Mouse (Mus musculus) bone marrow, adult 2 months (tissue): ENCODE data around the gene Six1. TPM values are rescaled to one million over a fixed set of nuclear protein-coding genes. Genes with fewer than 3 reads are reported as not detected.
"Not testable (repeated sequence)": the region's sequence is repeated elsewhere in the genome, so short reads cannot be mapped to it uniquely, and the experiment has no call there.

ENCODE experiments used
- H3K27ac ChIP-seq: fragments of 200-500 bp; 2 replicates; pipeline ENCODE4 v1.5.1; 2012; ENCODE audit warnings: low read depth, mild to moderate bottlenecking, control low read depth, inconsistent platforms, low read length; ENCODE audit not compliant: control insufficient read depth, poor library complexity, insufficient read depth
- H3K4me1 ChIP-seq: fragments of 200-500 bp; 2 replicates; pipeline ENCODE4 v1.6.1; 2011; ENCODE audit warnings: low read length; ENCODE audit not compliant: control insufficient read depth, insufficient read depth
- H3K4me3 ChIP-seq: fragments of 200-500 bp; replicated peaks from 2 replicates; pipeline ENCODE3; 2011; ENCODE audit warnings: mild to moderate bottlenecking, low read depth, low read length, control low read depth; ENCODE audit not compliant: control insufficient read depth
- CTCF ChIP-seq: fragments of 200-500 bp; IDR thresholded peaks from 2 replicates; pipeline ENCODE4 v1.5.1; 2011; ENCODE audit warnings: low read length, control low read depth; ENCODE audit not compliant: control insufficient read depth, insufficient read depth
- POLR2A ChIP-seq: fragments of 200-500 bp; IDR thresholded peaks from 2 replicates; pipeline ENCODE4 v1.6.1; 2011; ENCODE audit warnings: low read depth, mild to moderate bottlenecking, control low read depth, low read length, borderline replicate concordance; ENCODE audit not compliant: control insufficient read depth
- WGBS: fragments of 180-500 bp; shearing (Covaris S2); methylation state at CpG from one replicate; pipeline ENCODE4 v1.1.7; 2018; 5-methylcytosine and 5-hydroxymethylcytosine counted together
- polyA plus RNA-seq: library from polyadenylated mRNA; stranded (reverse); fragments of >200 nt; gene quantifications from 2 replicates; pipeline ENCODE4 v1.2.4, GENCODE M21; 2011; ENCODE audit warnings: low replicate concordance; ENCODE audit not compliant: missing spikeins, insufficient read depth, insufficient read length

Gene Six1
- polyA plus RNA-seq, 1 experiment = 2.7 TPM

GRCm38 (mm10) chr12:73012136-73012785, 41.4 kb downstream of the Six1 start:
- H3K4me3 ChIP-seq = no peak overlapping the region
- whole genome bisulfite sequencing = 38% methylated on average over 10 of the region's 10 CpGs
- H3K27ac ChIP-seq = no peak overlapping the region
- H3K4me1 ChIP-seq = no peaks in the 10 kb centered on the region; the same call in 1 of the 2 replicates
- TF ChIP-seq POLR2A = no peak
- no peak for TF ChIP-seq CTCF

GRCm38 (mm10) chr12:73002903-73003302, 50.8 kb downstream of the Six1 start:
- not testable (repeated sequence) for H3K27ac ChIP-seq, H3K4me1 ChIP-seq, H3K4me3 ChIP-seq
- WGBS = 50% methylated on average over 9 of the region's 9 CpGs

GRCm38 (mm10) chr12:73002281-73002680, 51.4 kb downstream of the Six1 start:
- not testable (repeated sequence) for H3K4me1 ChIP-seq, H3K4me3 ChIP-seq, H3K27ac ChIP-seq
- WGBS = 65% methylated on average over 17 of the region's 17 CpGs

GRCm38 (mm10) chr12:72998105-72999001, 55.3 kb downstream of the Six1 start:
- TF ChIP-seq CTCF (no peak), POLR2A (no peak)
- WGBS = 81% methylated on average over 4 of the region's 4 CpGs

GRCm38 (mm10) chr12:72996646-72997045, 57.0 kb downstream of the Six1 start:
- TF ChIP-seq CTCF (no peak), POLR2A (no peak)
- H3K4me1 ChIP-seq = no peaks in the 10 kb centered on the region
- no peak overlapping the region for H3K4me3 ChIP-seq
- H3K27ac ChIP-seq = no peak overlapping the region
- 87% methylated on average over 3 of the region's 3 CpGs for WGBS

More at GRCm38 (mm10) chr12:72998105-72999001, 55.3 kb downstream of the Six1 start:
- Histone ChIP-seq H3K4me3 (no peak overlapping the region), H3K4me1 (no peaks in the 10 kb centered on the region), H3K27ac (no peak overlapping the region)

Other genes starting within 250 kb of the Six1 start
- gene Six6, start 114.0 kb downstream of the Six1 start, polyA plus RNA-seq = not detected in 2 replicates
- 0.99 and 2.3 TPM in 2 replicates for gene 4930447C04Rik, start 113.1 kb downstream of the Six1 start, polyA plus RNA-seq
- gene Six4, start 59.6 kb upstream of the Six1 start, polyA plus RNA-seq = 0.14 and 2.0 TPM in 2 replicates
- gene Mnat1, start 69.8 kb upstream of the Six1 start, polyA plus RNA-seq = 2.9 and 5.2 TPM in 2 replicates
- 4.4 and 13.1 TPM in 2 replicates for gene Trmt5, start 232.8 kb upstream of the Six1 start, polyA plus RNA-seq
- gene Slc38a6, start 232.9 kb upstream of the Six1 start, polyA plus RNA-seq = 3.9 and 6.3 TPM in 2 replicates